Mouse (Mus musculus) stomach, embryonic 16.5 days (tissue): ENCODE results near the gene Plekhg2. TPM values are rescaled to one million over a fixed set of nuclear protein-coding genes. Genes with fewer than 3 reads are reported as not detected.

Experiments used
- ATAC-seq: fragments of 200-750 bp; cut with Nextera tagmentation; 2 replicates; pipeline ENCODE4 v1.8.0; 2017; ENCODE audit warnings: moderate number of reproducible peaks, moderate TSS enrichment; ENCODE audit not compliant: insufficient read depth, low FRiP score
- H3K27ac ChIP-seq: fragments of 300-500 bp; sonication (generic); 2 replicates; pipeline ENCODE4 v1.5.1; 2014; ENCODE audit warnings: low read length
- H3K27me3 ChIP-seq: fragments of 300-500 bp; sonication (generic); 2 replicates; pipeline ENCODE4 v1.6.1; 2014; ENCODE audit warnings: low read length, control low read depth, mixed read lengths; ENCODE audit not compliant: control insufficient read depth, insufficient read depth
- H3K36me3 ChIP-seq: fragments of 300-500 bp; sonication (generic); 2 replicates; pipeline ENCODE4 v1.6.1; 2014; ENCODE audit warnings: low read length; ENCODE audit not compliant: control insufficient read depth, insufficient read depth
- H3K4me1 ChIP-seq: fragments of 300-500 bp; sonication (generic); 2 replicates; pipeline ENCODE4 v1.6.1; 2014; ENCODE audit warnings: low read length, control low read depth, mixed read lengths; ENCODE audit not compliant: control insufficient read depth, insufficient read depth
- H3K4me2 ChIP-seq: fragments of 300-500 bp; sonication (generic); 2 replicates; pipeline ENCODE4 v1.6.1; 2014; ENCODE audit warnings: low read depth, low read length, mixed read lengths
- H3K4me3 ChIP-seq: fragments of 300-500 bp; sonication (generic); replicated peaks from 2 replicates; pipeline ENCODE4 v1.5.1; 2014; ENCODE audit warnings: mild to moderate bottlenecking, low read length
- H3K9ac ChIP-seq: fragments of 300-500 bp; sonication (generic); 2 replicates; pipeline ENCODE4 v1.6.1; 2014; ENCODE audit warnings: low read length
- H3K9me3 ChIP-seq: fragments of 300-500 bp; sonication (generic); replicated peaks from 2 replicates; pipeline ENCODE4 v1.6.1; 2016; ENCODE audit warnings: low read length, control low read depth; ENCODE audit not compliant: control insufficient read depth
- WGBS: fragments of 180-500 bp; shearing (Covaris S2); extraction: QIAGEN DNeasy Blood & Tissue Kit; methylation state at CpG from one replicate; pipeline ENCODE4 v1.1.7; 2014; 5-methylcytosine and 5-hydroxymethylcytosine counted together
- polyA plus RNA-seq: library from polyadenylated mRNA; unstranded; fragments of >200 nt; fragmentation: Nextera tagmentation; extraction: Ambion mirVana; gene quantifications from 2 replicates; pipeline ENCODE4 v1.2.1, GENCODE M21; 2015

Plekhg2 gene
- polyA plus RNA-seq, 1 experiment from 2014 or later, result 50.7 TPM

DNA sequence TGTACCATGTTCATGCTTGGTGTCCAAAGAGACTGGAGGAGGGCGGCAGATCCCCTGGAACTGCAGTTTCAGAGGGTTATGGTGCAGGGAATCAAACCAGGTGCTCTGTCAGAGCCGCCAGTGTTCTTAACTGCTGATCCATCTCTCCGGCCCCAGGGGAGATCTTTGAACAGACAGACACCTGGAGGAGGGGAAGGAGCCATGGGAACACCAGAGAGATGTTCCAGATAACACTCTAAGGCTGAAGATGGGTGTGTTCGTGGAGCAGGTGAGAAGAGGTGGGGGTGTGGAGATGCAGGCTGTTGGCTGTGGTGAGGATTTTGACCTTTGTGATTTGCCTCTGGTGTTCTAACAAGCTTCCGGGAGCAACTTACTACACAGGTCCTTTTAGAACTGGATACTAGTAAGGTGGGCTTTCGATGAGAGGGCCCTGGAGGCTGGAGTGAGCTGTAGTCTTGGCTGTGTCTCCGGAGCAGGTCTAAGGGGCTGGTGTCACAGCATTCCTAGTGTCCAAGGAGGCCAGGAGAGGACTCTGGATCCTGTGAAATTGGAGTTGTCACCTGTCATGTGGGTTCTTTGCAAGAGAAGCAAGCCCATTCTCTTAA, 1.6 kb upstream of the Plekhg2 start:
- Histone ChIP-seq H3K4me3 (no peak overlapping the region), H3K27me3 (no peaks in the 10 kb centered on the region), H3K27ac (peak overlapping the region; percentile 100), H3K9me3 (no peaks in the 10 kb centered on the region), H3K4me2 (no peak overlapping the region), H3K36me3 (peaks cover 8% of the 10 kb centered on the region; the same call in 1 of the 2 replicates), H3K9ac (no peak overlapping the region), H3K4me1 (peaks cover 33% of the 10 kb centered on the region)
- ATAC-seq, result no peak
- 77% methylated on average over 7 of the region's 7 CpGs for WGBS

- Histone ChIP-seq H3K9ac (peak overlapping the region; percentile 60), H3K27me3 (no peaks in the 10 kb centered on the region), H3K4me2 (peak overlapping the region; percentile 55), H3K4me1 (peaks cover 31% of the 10 kb centered on the region), H3K36me3 (peaks cover 17% of the 10 kb centered on the region), H3K27ac (peak overlapping the region; percentile 97), H3K9me3 (no peaks in the 10 kb centered on the region), H3K4me3 (peak overlapping the region; percentile 82)
- WGBS, result under 1% methylated on average over 9 of the region's 9 CpGs
- 0 out of 2 replicates have a peak, but pooled peaks have one; percentile 0 for ATAC-seq
Measured at GRCm38 (mm10) chr7:28373131-28373581, 757 bp upstream of the Plekhg2 start.

GRCm38 (mm10) chr7:28371514-28371989, 847 bp downstream of the Plekhg2 start:
- Histone ChIP-seq H3K4me2 (peak overlapping the region; percentile 80), H3K36me3 (peaks cover 18% of the 10 kb centered on the region), H3K9ac (peak overlapping the region; percentile 94), H3K27me3 (no peaks in the 10 kb centered on the region), H3K9me3 (no peaks in the 10 kb centered on the region), H3K4me1 (peaks cover 18% of the 10 kb centered on the region), H3K4me3 (peak overlapping the region; percentile 82), H3K27ac (peak overlapping the region; percentile 97)
- peak; percentile 1; the same call in 1 of the 2 replicates for ATAC-seq
- WGBS, result under 1% methylated on average over 42 of the region's 43 CpGs

DNA sequence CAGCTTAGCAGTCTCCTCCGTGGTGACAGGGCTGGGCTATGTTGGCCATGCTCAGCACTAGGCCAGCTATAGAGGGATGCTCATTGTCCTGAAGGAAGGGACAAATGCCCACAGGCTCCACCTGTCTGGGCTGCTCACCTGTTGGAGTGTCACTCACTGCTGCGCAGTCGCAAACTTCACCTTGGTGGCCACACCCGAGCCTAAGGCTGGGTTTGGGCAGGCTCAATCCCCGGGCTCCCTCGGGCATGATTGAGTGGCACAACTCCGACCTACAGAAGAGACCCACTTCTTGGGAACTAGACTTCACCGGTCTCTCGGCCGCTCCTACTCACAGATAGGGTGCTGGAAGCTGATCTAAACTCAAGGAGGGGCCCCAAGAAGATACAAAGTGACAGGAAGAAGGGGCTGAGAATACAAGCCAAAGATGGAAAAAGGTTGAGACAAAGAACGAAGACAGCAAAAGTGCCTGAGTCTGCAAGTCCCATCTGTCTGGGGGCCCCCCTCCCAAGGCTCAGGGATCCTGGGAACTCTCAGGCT, 1.4 kb downstream of the Plekhg2 start:
- Histone ChIP-seq H3K9ac (peak overlapping the region; percentile 94), H3K9me3 (no peaks in the 10 kb centered on the region), H3K4me2 (peak overlapping the region; percentile 80), H3K4me3 (peak overlapping the region; percentile 82), H3K36me3 (peaks cover 20% of the 10 kb centered on the region), H3K27me3 (no peaks in the 10 kb centered on the region), H3K27ac (peak overlapping the region; percentile 97), H3K4me1 (peaks cover 18% of the 10 kb centered on the region)
- ATAC-seq, result no peak
- WGBS, result 3% methylated on average over 11 of the region's 11 CpGs

DNA sequence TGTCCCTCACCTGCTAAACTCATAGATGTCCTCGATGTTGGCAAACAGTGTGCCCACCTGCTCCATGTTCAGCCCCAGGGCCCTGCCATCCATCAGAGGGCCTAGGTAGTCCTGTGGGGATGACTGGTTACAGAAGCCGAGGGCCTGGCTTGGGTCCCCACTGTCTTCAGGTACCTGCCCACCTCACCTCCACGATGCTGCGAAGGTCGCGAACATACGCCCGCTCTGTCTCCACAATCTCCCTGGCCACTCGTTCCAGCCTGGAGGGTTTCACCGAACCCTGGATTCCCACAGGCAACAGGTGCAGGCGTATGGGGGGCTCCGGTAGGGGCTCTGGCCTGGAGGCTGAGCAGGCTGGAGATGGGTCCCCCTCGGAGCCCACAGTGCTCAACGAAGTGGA, 2.3 kb downstream of the Plekhg2 start:
- Histone ChIP-seq H3K36me3 (peaks cover 23% of the 10 kb centered on the region), H3K9me3 (no peaks in the 10 kb centered on the region), H3K9ac (peak overlapping the region; percentile 94)

GRCm38 (mm10) chr7:28368276-28368920, 4.0 kb downstream of the Plekhg2 start:
- Histone ChIP-seq H3K27me3 (no peaks in the 10 kb centered on the region), H3K36me3 (peaks cover 23% of the 10 kb centered on the region), H3K9me3 (no peaks in the 10 kb centered on the region), H3K27ac (no peak overlapping the region), H3K4me2 (no peak overlapping the region), H3K4me3 (no peak overlapping the region), H3K9ac (no peak overlapping the region), H3K4me1 (peaks cover 18% of the 10 kb centered on the region)
- ATAC-seq, result no peak
- 92% methylated on average over 16 of the region's 16 CpGs for WGBS

More for the DNA sequence above, 2.3 kb downstream of the Plekhg2 start:
- ATAC-seq, result no peak
- no peak overlapping the region for H3K27ac ChIP-seq
- H3K4me3 ChIP-seq, result peak overlapping the region; percentile 82
- H3K27me3 ChIP-seq, result no peaks in the 10 kb centered on the region
- peak overlapping the region; percentile 80 for H3K4me2 ChIP-seq
- peaks cover 18% of the 10 kb centered on the region for H3K4me1 ChIP-seq
- 93% methylated on average over 14 of the region's 14 CpGs for WGBS

DNA sequence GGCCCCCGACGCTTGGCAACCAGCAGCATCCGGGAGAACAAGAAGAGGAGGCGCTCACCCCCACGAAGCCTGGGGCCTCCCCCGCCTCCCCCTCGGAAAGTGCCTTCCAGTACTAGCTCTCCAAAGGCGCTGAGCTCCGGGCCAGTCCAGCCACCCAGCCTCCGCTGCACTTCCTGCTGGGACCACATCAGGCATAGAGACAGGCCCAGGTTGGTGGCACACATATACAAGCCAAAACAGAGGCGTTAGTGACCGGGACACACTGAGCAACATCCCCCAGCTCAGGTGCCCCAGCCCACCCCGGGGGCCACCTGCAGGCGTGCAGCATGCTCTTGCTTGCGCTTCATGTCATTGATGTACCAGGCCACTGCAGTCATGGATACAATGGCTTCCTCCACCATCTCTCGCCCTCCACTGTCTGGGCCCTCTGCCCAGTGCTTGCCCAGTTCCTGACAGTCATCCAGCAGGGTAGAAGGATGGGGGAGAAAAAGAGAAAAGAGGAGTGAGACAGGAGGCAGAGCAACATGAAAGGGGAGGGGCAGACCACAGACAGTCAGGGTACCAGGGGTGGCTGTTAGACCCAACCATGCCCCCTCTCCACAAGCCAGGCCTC, 4.6 kb downstream of the Plekhg2 start:
- Histone ChIP-seq H3K9me3 (no peaks in the 10 kb centered on the region), H3K4me2 (no peak overlapping the region), H3K4me3 (no peak overlapping the region), H3K27me3 (no peaks in the 10 kb centered on the region), H3K27ac (no peak overlapping the region), H3K9ac (no peak overlapping the region), H3K4me1 (peaks cover 18% of the 10 kb centered on the region), H3K36me3 (peaks cover 23% of the 10 kb centered on the region)
- no peak for ATAC-seq
- 91% methylated on average over 16 of the region's 16 CpGs for WGBS

GRCm38 (mm10) chr7:28362441-28363060, 9.8 kb downstream of the Plekhg2 start:
- 81% methylated on average over 16 of the region's 16 CpGs for WGBS
- no peak for ATAC-seq
- Histone ChIP-seq H3K27me3 (no peaks in the 10 kb centered on the region), H3K9me3 (no peaks in the 10 kb centered on the region), H3K36me3 (peaks cover 31% of the 10 kb centered on the region), H3K27ac (no peak overlapping the region), H3K4me2 (no peak overlapping the region), H3K4me3 (no peak overlapping the region), H3K9ac (no peak overlapping the region), H3K4me1 (peaks cover 12% of the 10 kb centered on the region)
